Mouse (Mus musculus) kidney, adult 9 months (tissue): ENCODE results near the gene Actr2.
"Not testable (repeated sequence)": the region's sequence is repeated elsewhere in the genome, so short reads cannot be mapped to it uniquely, and the experiment has no call there.

Experiments used
- DNase-seq: peaks from one replicate; pipeline ENCODE4 v3.0.0; 2022

Actr2 gene

DNA sequence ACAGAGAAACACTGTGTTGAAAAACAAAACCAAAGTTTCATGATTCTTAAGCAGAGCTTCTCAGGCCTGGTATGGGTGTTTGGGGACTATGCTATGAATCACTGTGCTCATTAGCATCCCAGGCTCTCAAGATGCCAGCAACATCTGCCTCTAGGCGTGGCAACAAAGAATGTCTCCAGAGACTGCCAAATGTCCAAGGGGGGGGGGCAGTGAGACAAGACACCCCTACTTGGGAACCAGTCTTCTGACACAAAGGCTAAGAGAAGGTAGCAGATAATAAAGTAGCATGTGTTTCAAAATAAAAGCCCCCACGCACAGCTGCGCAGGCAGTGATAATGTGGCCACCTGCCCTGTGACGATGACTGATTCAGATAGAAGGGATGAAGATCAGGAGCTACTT lies 69.5 kb downstream of the Actr2 start:
- no peak for DNase-seq

DNA sequence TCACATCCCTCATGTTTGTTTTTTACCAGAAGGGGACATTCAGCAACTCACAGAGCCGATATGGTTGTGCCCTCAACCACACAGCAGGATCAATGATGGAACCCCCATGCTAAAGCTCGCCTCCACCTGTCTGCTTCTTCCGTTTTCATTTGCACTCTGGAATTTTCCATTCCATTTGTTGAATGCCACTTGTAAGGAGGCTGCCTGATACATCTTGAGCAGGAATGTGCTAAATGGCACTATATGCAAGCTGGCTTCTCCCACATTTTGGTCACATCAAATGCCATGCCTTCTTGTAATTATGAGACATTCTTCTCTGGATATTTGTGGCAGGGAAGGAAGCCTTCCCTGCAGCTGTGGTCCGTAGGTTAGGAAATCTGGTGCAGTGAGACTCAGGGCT lies 70.6 kb downstream of the Actr2 start:
- no peak for DNase-seq

DNA sequence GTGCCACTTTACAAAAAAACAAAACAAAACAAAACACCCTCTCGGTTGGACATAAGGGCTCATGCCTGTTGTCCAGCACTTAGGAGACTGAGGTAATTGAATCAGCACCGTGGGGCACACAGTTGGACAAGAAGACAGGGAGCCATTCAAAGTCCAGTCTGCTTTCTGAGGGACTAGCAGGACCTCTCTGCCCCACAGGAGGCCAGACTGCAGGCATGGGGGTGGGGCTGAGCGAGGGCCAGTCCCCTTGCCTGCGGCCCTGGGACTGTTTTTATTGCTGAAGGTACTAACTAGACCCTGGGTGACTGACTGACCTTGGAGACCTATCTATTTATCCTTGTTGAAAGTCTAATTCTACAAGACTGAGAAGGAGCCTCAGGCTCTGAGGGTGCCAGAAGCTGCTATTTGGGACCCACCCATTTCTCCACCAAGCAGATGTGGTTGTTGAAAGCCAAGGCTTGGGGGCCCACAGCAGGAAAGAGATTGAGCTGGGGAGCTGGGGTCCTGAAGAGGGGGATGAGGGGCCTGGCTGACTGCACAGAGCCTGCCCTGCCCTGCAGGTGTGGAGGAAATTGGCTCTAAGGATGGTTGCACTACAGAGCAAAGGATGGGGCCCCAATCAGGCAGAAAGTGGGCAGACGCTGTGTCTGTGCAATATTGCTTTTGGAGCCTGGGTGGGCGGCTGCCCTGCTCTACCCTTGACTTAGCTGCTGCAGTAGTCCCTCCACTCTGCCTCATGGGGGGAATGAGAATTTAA lies 71.4 kb downstream of the Actr2 start:
- peak; percentile 22 for DNase-seq

- DNase-seq, result no peak
These were observed 74.0 kb downstream of the Actr2 start for GRCm38 (mm10) chr11:20038723-20039122.

DNA sequence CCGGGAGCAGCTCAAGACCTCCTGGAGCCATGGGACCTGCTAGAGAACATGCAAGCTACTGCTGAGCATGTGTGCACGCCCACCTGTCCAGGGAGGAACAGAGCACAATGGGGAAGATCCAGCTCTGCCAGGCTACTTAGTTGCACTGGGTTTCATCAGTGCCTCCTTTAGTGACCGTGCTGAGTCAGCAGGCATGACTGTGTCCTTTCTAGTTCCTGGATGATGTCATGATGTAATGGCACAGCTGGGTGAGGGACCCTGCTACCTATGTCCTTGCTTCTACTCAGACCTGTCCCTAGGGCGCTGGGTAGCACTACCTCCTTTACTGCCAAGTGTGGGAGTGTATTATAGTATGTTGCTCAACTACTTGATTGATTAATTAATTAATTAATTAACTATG lies 75.0 kb downstream of the Actr2 start:
- DNase-seq, result no peak

DNA sequence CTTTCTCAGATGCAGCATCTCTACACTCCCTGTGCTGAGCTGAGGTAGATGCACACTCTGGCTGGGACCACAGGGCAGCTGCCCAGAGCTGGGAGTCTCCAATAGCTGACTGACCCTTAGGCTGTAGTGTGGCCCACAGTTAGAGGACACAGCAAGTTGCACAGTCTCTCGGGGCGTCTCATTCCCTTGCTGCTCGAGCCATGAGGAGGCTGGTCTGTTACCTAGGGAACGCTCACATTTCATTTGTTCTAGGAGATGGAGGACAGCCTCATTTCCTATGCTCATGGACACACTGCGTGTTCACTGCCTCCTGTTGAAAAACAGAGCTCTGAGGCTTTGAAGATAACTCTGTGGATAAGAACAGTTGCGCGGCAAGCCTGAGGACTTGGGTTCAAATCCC lies 76.7 kb downstream of the Actr2 start:
- no peak for DNase-seq

GRCm38 (mm10) chr11:20035343-20035928 lies 77.3 kb downstream of the Actr2 start:
- no peak for DNase-seq

- no peak for DNase-seq
These were observed 78.3 kb downstream of the Actr2 start for GRCm38 (mm10) chr11:20034337-20034947.

- peak; percentile 27 for DNase-seq
These were observed 79.1 kb downstream of the Actr2 start for GRCm38 (mm10) chr11:20033541-20034160.

- peak; percentile 53 for DNase-seq
These were observed 81.2 kb downstream of the Actr2 start for GRCm38 (mm10) chr11:20031536-20031935.

- not testable (repeated sequence) for DNase-seq
These were observed 81.7 kb downstream of the Actr2 start for GRCm38 (mm10) chr11:20030973-20031372.

DNA sequence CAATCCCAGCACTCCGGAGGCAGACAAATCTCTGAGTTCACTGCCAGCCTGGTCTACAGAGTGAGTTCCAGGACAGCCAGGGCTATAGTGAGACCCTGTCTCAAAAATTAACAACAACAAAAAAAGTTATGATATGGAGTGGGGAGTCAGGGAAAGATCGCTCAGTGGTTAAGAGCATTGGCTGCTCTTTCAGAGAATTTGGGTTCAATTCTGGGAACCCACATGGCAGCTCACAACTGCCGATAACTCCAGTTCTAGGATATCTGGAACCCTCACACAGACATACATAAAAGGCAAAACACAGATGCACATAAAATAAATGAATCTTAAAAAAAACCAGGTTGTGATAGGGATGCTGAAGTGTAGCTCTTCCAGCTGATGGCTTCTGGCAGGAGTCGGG lies 83.7 kb downstream of the Actr2 start:
- no peak for DNase-seq

DNA sequence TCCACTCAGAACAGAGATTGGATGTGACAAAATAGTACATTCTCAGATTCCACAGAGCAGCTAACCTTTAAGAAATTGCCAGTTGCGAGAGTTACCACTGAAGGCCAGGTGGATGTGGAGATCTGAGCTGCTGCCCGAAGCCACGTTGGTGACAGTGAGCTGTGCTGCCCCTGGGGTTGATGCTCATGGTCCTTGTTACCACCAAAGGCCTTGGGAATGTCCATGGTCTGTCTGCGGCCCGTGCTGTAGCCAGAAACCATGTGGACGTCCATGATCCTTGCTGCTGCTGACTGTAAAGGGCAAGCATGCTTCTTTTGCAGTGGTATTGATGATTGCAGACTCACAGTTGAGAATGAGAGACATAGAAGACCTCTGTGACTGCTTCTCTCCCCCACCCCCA lies 84.3 kb downstream of the Actr2 start:
- no peak for DNase-seq

GRCm38 (mm10) chr11:20027719-20028118 lies 85.0 kb downstream of the Actr2 start:
- DNase-seq, result peak; percentile 60

- peak; percentile 56 for DNase-seq
These were observed 86.8 kb downstream of the Actr2 start for GRCm38 (mm10) chr11:20025899-20026298.

DNA sequence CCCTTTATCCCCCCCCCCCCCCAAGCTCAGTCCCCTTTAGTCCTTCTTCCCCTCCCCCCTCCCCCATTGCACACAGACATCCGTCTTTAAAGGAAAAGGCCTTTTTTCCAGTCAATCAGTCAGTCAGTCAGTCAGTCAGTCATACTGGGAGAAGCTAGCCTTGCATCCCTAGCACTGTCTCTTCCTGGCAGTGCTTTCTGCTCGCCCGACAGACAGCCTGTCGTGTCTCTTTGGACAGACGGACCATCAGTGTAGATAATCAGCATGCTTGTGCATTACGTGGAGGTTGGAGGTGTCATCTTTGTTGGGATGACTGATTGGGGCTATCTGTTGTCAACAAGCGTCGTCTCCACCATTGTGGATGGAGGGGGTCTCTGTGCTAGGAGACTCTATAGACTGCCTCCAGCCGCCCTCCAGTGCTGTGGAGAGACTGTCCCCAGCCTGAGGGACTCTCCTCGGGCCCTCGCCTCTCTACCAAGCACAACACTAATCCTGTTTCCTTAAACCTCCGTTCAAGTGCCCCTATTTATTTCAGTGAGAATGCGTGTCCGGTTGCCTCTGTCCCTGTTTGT lies 89.7 kb downstream of the Actr2 start:
- no peak for DNase-seq

GRCm38 (mm10) chr11:20022462-20022861 lies 90.3 kb downstream of the Actr2 start:
- DNase-seq, result no peak

DNA sequence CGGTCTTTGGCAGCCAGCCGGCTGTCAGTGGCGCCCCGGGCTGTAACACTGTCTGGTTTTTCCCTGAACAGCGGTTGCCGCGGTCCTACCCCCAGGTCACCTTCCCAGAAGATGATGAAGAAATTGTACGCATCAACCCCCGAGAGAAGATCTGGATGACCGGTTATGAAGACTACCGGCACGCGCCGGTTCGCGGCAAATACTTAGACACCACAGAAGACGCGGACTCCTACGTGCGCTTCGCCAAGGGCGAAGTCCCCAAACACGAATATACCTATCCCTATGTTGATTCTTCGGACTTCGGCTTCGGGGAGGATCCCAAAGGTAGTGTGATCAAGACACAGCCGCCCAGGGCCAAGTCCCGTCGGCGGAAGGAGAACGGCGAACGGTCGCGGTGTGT lies 92.0 kb downstream of the Actr2 start:
- no peak for DNase-seq

- no peak for DNase-seq
These were observed 93.8 kb downstream of the Actr2 start for GRCm38 (mm10) chr11:20018905-20019304.

- DNase-seq, result no peak
These were observed 94.8 kb downstream of the Actr2 start for GRCm38 (mm10) chr11:20017937-20018336.

DNA sequence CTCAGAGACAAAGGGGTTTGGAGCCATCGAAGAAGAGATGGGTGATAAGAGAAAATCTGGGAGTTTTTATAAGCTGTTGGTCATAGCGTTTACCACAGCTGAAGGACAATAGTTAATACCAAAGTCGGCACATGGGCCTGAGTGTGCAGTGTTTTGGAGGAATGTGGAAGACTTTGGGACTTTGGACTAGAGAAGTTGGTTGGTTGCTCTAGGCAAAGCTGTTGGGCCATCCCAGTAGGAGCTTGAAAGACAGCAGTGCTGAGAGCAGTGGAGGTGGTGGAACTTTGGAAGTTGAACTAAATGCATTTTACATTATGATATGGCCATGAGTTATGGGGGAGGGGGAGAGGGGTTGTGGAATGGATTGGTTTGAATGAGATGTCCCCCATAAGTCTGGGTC lies 99.3 kb downstream of the Actr2 start:
- peak; percentile 70 for DNase-seq
